Mouse (Mus musculus) ES-Bruce4 (cell line): Measurements from ENCODE around the gene Mrnip.
"Not testable (repeated sequence)": the region's sequence is repeated elsewhere in the genome, so short reads cannot be mapped to it uniquely, and the experiment has no call there.

Source experiments
- CTCF ChIP-seq: IDR thresholded peaks from one replicate; pipeline ENCODE4 v1.8.1; 2011; ENCODE audit warnings: low read depth, low read length
- EP300 ChIP-seq: IDR thresholded peaks from 2 replicates; pipeline ENCODE4 v1.6.1; 2011; ENCODE audit warnings: low read depth, low read length; ENCODE audit not compliant: insufficient read depth
- POLR2A ChIP-seq: IDR thresholded peaks from one replicate; pipeline ENCODE4 v1.8.1; 2011; ENCODE audit warnings: low read length; ENCODE audit not compliant: insufficient read depth

- TF ChIP-seq EP300, CTCF, POLR2A: not testable (repeated sequence)
Observed at GRCm38 (mm10) chr11:50174111-50174729, at the start of gene Mrnip.
